Mouse (Mus musculus) cerebellum, postnatal 4 days (tissue): Measurements from ENCODE around the gene Scamp5.

ENCODE experiments used
- DNase-seq, 2 experiments: peaks; one replicate each; pipeline ENCODE4 v3.0.0; 2022; ENCODE audit warnings: low spot score in 2 of 2, mixed read lengths in 1 of 2

Scamp5 gene

DNA sequence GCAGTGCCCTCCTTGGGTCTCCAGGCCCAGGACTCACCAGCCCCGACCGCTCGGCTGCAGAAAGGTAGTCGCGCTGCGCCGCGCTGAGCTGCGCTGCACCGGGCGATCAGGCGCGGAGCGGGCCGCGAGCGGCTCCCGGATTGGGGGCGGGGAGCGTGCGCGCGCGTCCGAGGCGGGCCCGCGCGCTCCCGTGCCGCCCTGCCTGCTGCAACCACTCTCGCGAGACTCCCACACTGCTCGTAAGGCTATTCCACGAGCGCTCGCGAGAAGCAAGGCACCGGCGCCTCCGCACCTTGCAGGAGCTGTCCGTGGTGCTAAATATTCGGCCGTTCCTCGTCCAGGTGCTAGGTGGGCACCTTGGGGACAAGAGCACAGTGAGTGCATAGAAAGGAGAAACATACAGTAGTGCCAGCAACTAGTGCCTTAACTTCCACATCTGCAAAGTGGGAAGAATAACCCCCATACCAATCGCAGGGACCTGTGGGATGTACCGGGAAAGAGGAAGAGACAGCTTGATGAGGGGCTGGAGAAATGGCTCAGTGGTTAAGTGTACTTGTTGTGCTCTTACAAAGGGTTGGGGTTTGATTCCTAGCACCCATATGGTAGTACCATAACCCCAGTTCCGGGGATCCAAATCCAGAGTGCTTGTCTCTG lies at the start of gene Scamp5:
Gene Scamp5, minus strand, starts transcription at position 165 of the 654 bp plus-strand sequence.
- peak; percentile 72 to 91 for DNase-seq

DNA sequence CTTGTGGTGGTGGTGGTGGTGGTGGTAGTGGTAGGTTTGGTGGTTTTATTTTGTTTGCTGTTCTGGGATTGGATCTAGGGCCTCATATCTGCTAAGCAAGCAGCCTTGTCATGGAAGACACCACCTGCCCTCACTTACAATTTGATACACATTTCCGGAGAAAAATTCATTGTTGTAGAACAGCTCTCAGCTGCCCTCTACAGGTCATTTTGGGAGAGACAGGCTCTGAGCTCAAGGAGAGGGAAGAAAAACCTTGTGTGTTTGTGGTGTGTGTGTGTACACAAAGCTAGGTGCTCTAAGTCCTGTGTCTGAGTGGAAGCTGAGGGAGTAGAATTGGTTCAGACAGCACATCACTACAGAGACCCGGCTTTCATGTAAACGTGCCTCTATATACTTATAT lies 49.3 kb upstream of the Scamp5 start:
- peak; percentile 36 to 69 for DNase-seq

GRCm38 (mm10) chr9:57510577-57510976 lies 42.7 kb upstream of the Scamp5 start:
- DNase-seq = no peak

DNA sequence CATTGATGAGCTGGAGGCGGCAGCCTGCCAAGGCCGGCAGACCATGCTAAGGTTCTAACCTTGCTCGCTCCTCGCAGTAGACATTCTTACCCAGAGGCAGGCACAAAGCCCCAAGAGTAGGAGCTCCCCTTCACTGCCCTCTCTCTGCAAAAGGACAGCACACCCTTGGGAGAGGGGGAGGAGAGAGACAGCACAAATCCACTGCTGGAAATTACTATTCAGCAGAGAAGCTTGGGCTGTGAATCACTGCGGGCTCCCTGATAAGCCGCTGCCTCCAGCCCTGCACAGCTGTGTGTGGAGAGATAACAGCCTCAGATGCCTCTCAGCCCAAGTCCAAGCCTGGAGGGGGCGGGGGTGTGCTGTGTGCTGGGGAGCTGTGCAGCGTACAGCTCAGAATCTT lies 37.8 kb upstream of the Scamp5 start:
- no peak for DNase-seq

- DNase-seq = no peak
These were observed 37.0 kb upstream of the Scamp5 start for GRCm38 (mm10) chr9:57504891-57505290.

DNA sequence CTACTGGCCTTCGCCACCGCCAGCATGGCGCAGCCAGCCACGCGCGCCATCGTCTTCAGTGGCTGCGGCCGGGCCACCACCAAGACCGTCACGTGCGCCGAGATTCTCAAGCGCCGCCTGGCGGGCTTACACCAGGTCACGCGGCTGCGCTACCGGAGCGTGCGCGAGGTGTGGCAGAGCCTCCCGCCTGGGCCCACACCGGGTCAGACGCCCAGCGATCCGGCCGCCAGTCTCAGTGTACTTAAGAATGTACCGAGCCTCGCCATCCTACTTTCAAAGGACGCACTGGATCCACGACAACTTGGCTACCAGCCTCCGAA lies 36.5 kb upstream of the Scamp5 start:
- peak; percentile 40 to 49 for DNase-seq

GRCm38 (mm10) chr9:57503622-57504380 lies 35.9 kb upstream of the Scamp5 start, which contains the start of gene Rpp25:
TSS of gene Rpp25 (plus strand) at chr9:57504026.
- peak in 1 of 2 experiments; percentile 27 for DNase-seq

GRCm38 (mm10) chr9:57502911-57503621 lies 35.2 kb upstream of the Scamp5 start:
- DNase-seq = no peak

GRCm38 (mm10) chr9:57501861-57502260 lies 34.0 kb upstream of the Scamp5 start:
- no peak for DNase-seq

DNA sequence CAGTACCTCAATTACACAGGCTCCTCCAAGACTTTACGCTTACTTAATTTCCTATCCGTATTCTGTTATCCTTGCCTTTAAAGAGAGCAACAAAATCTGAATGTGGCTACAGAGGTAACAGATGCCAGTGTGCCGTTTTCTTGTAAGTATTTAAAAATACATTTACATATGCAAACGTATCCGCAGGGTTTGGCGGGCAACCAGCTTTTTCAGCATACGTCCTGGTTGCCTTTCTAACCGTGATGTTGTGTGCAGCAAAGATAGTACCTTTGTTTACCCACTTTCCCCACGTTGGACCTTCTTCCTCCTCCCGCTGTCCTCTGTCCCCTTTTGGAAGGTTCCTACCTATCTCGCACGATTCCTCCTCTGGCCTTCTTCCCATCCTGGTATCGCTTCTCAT lies 33.6 kb upstream of the Scamp5 start:
- no peak for DNase-seq

GRCm38 (mm10) chr9:57498536-57498935 lies 30.7 kb upstream of the Scamp5 start:
- no peak for DNase-seq

DNA sequence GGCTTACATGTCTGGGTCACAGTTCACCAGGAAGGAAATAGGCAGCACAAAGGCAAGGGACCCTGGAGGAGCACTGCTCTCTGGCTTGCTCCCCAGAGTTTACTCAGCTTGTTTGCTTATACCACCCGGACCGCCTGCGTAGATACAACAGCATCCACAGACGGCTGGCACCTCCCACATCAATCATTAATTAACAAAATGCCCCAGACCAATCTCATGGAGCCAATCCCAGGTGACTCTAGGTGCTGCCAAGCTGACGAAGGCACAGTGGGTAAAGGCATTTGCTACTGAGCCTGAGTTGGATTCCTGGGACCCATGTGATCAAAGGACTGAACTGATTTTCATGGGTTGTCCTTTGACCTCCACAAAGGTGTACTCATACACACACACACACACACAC lies 29.4 kb upstream of the Scamp5 start:
- no peak for DNase-seq

DNA sequence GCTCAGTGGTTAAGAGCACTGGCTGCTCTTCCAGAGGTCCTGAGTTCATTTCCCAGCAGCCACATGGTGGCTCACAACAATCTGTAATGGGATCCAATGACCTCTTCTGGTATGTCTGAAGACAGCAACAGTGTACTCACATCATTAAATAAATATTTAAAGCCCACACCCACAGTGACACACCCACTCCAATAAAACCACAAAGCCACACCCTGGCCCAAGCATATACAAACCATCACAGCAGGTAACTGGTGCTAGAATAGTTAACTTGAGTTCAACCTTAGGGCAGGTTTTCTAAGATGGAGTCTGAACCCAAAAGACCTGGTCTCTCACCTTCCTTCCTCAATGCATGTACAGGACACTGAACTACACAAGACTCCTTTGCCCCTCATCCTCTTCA lies 27.1 kb upstream of the Scamp5 start:
- DNase-seq = no peak

GRCm38 (mm10) chr9:57493532-57493931 lies 25.7 kb upstream of the Scamp5 start:
- DNase-seq = no peak

DNA sequence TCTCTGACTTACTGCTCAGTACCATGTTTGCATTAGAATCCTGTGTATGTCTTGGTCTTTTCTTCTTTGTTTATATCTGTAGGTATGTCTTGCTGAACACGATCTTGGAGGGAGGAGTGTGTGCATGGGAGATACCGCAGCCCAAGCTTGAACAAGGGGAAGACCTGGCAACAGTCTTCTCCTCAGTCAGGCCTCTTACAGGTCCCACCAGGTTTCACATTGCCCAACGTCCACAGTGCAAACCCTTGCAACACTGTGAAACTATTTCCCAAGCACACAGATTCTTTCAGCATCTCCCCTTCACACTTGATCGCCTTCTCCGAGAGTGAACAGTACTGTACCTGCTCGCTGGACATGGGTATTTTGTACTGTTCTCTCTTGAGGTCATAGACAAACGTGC lies 19.9 kb upstream of the Scamp5 start:
- DNase-seq = no peak

DNA sequence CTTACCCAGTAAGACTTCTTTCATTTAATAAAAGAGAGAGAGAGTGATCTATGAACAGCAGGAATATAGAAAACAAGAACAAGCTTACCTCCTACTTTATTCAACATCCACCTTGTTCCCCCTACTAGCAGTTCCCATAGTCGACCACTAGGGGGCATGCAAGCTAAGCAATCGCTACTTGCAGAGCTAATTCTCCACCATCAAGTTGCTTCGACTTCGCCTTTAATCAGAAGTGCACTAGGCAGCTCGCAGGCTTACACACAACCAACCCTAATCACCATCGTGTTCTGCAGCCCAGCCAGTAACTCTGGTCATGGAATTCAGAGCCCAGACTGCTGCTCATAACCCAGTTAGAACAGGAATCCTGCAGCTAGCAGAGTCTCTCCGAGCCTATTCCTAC lies 17.9 kb upstream of the Scamp5 start:
- DNase-seq = peak; percentile 81 to 87

GRCm38 (mm10) chr9:57468914-57469313 lies 1.1 kb upstream of the Scamp5 start:
- DNase-seq = peak in 1 of 2 experiments; percentile 19

- peak in 1 of 2 experiments; percentile 57 for DNase-seq
These were observed 539 bp downstream of the Scamp5 start for GRCm38 (mm10) chr9:57467271-57467771.

GRCm38 (mm10) chr9:57466101-57466500 lies 1.8 kb downstream of the Scamp5 start:
- no peak for DNase-seq

- no peak for DNase-seq
These were observed 5.0 kb downstream of the Scamp5 start for GRCm38 (mm10) chr9:57462866-57463265.

- no peak for DNase-seq
These were observed 8.2 kb downstream of the Scamp5 start for GRCm38 (mm10) chr9:57459707-57460106.

- DNase-seq = no peak
These were observed 14.3 kb downstream of the Scamp5 start for GRCm38 (mm10) chr9:57453516-57453915.
